Mouse (Mus musculus) limb, embryonic 12.5 days (tissue): ENCODE data around the gene Fgfr2. TPM values are rescaled to one million over a fixed set of nuclear protein-coding genes. Genes with fewer than 3 reads are reported as not detected.

Experiments used
- ATAC-seq: fragments of 200-750 bp; cut with Nextera tagmentation; 2 replicates; pipeline ENCODE4 v1.8.0; 2017; ENCODE audit warnings: low read depth, moderate TSS enrichment; ENCODE audit not compliant: insufficient number of reproducible peaks, insufficient read depth, low FRiP score, low TSS enrichment
- H3K27ac ChIP-seq: fragments of 300-500 bp; sonication (generic); 2 replicates; pipeline ENCODE4 v1.5.1; 2016; ENCODE audit warnings: mild to moderate bottlenecking, moderate library complexity
- H3K27me3 ChIP-seq: fragments of 300-500 bp; sonication (generic); 2 replicates; pipeline ENCODE4 v1.6.1; 2016; ENCODE audit warnings: mild to moderate bottlenecking, moderate library complexity
- H3K36me3 ChIP-seq: fragments of 300-500 bp; sonication (generic); 2 replicates; pipeline ENCODE4 v1.6.1; 2016; ENCODE audit warnings: mild to moderate bottlenecking, moderate library complexity
- H3K4me1 ChIP-seq: fragments of 300-500 bp; sonication (generic); replicated peaks from 2 replicates; pipeline ENCODE4 v1.6.1; 2016
- H3K4me2 ChIP-seq: fragments of 300-500 bp; sonication (generic); 2 replicates; pipeline ENCODE4 v1.6.1; 2016; ENCODE audit warnings: mild to moderate bottlenecking, moderate library complexity
- H3K4me3 ChIP-seq: fragments of 300-500 bp; sonication (generic); replicated peaks from 2 replicates; pipeline ENCODE4 v1.5.1; 2016; ENCODE audit warnings: mild to moderate bottlenecking
- H3K9ac ChIP-seq: fragments of 300-500 bp; sonication (generic); replicated peaks from 2 replicates; pipeline ENCODE4 v1.6.1; 2016; ENCODE audit warnings: mild to moderate bottlenecking, moderate library complexity
- H3K9me3 ChIP-seq: fragments of 300-500 bp; sonication (generic); 2 replicates; pipeline ENCODE4 v1.6.1; 2016; ENCODE audit warnings: mild to moderate bottlenecking, moderate library complexity
- WGBS: fragments of 180-500 bp; shearing (Covaris S2); methylation state at CpG from one replicate; pipeline ENCODE4 v1.1.7; 2016; 5-methylcytosine and 5-hydroxymethylcytosine counted together
- polyA plus RNA-seq: library from polyadenylated mRNA; unstranded; fragments of >200 nt; fragmentation: Nextera tagmentation; extraction: Ambion mirVana; gene quantifications from 2 replicates; pipeline ENCODE4 v1.2.1, GENCODE M21; 2016

Gene Fgfr2
- polyA plus RNA-seq, 1 experiment from 2014 or later = 112 TPM

DNA sequence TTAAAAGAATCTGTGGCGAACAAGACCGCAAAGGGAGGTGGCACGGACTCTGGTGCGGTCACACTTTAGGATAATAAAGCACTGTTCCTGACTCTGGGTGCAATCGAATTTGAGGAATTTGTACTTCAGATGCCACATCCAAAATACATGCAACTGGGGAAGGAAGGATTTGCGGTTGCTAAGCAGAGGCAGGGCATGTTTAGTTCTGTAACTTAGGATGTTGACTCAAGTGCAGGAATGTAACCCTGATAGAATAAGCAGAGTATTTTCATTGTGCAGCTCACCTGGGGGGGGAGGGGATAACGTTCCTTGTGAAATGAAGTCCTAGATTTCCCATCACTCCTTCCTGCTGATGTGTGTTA, 309.1 kb downstream of the Fgfr2 start:
- Histone ChIP-seq H3K4me2 (peak overlapping the region; percentile 83), H3K4me3 (peak overlapping the region; percentile 73), H3K9me3 (no peaks in the 10 kb centered on the region), H3K9ac (peak overlapping the region; percentile 91), H3K36me3 (no peaks in the 10 kb centered on the region), H3K27me3 (no peaks in the 10 kb centered on the region), H3K27ac (peak overlapping the region; percentile 96), H3K4me1 (peaks cover 58% of the 10 kb centered on the region)
- 1% methylated on average over 7 of the region's 7 CpGs for WGBS
- no peak for ATAC-seq

DNA sequence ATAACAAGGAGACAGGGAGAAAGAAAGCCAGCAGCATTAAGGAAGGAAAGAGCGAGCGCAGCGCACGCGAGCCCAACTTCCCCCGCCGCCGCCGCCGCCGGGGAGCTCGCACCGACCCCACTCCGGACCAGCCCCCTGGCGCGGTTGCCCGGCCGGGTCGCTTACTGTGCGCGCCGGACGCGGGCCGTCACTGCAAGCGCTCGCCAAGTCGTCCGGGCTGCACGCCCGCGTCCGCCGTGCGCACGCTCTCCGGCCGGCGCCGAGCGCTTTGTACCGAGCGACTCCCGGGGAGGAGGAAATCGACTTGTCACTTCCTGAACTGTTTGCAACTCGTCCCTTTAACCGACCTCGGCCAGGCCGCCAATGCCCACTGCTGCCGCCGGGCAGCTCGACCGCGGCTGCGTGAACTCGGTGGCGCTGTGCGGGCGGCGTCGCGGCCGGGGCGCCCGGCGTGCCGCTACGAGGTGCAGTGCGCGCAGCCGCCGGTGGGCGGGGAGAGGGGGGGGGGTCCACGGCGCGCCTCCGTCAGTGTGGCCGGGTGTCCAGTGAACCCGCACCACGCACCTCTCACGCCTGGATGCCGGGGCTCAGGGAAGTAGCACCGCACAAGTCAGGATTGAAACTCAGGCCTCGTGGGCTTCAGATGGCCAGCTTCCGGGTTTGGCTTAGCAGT, 309.6 kb downstream of the Fgfr2 start, which contains the start of gene Fam53b:
Gene Fam53b, minus strand, starts transcription at position 471 of the 673 bp plus-strand sequence.
- Histone ChIP-seq H3K36me3 (no peaks in the 10 kb centered on the region), H3K4me3 (peak within 1 kb of the TSS; percentile 73), H3K27me3 (no peaks in the 10 kb centered on the region), H3K27ac (peak within 1 kb of the TSS; percentile 96), H3K4me1 (peaks cover 63% of the 10 kb centered on the region), H3K9ac (peak within 1 kb of the TSS; percentile 91), H3K9me3 (no peaks in the 10 kb centered on the region), H3K4me2 (peak within 1 kb of the TSS; percentile 83)
- under 1% methylated on average over 85 of the region's 85 CpGs for WGBS
- ATAC-seq = peak; percentile 29; the same call in 1 of the 2 replicates

DNA sequence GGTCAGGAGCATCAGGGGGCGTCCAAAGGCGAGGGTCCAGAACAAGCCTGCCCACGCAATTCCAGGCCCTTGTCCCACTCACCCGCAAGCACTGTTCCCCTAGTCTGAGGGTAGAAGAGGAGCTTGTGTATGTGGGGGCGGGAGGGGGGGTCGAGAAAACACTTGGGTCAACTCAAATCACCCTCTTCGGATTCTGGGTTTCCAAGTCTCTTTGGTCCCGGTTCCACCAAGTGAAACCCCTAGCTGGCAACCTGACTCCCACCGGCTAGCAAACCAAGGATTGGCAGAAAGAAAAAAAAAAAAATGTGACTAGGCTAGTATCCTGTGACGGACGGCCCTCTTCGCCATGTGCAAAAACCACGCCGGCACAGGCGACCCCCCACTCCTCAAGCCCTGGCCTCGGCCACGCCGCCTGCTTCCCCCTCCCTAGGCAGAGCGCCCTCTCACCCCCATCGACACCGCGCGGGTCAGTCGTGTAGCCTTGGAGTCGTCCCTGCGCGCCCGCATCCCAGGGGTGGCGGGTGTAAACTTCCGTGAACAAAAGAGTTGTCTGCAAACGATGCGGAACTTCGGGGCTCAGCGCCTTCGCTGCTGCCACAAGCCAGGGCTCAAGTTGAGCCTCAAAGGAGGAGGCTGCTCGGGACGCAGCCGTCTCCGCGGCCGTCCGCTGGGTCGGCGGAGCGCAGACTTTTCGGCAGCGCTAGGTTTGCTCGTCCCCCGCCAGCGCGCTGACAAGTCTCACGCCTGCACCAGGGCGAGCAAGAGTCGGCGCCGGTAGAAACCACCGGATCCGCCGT, 310.3 kb downstream of the Fgfr2 start:
- H3K9me3 ChIP-seq = no peaks in the 10 kb centered on the region
- peak overlapping the region; percentile 91 for H3K9ac ChIP-seq
- no peak for ATAC-seq
- H3K4me1 ChIP-seq = peaks cover 71% of the 10 kb centered on the region
- H3K27me3 ChIP-seq = no peaks in the 10 kb centered on the region
- H3K4me2 ChIP-seq = peak overlapping the region; percentile 83
- peak overlapping the region; percentile 96 for H3K27ac ChIP-seq
- H3K36me3 ChIP-seq = no peaks in the 10 kb centered on the region
- peak overlapping the region; percentile 73 for H3K4me3 ChIP-seq
- WGBS = under 1% methylated on average over 58 of the region's 59 CpGs

DNA sequence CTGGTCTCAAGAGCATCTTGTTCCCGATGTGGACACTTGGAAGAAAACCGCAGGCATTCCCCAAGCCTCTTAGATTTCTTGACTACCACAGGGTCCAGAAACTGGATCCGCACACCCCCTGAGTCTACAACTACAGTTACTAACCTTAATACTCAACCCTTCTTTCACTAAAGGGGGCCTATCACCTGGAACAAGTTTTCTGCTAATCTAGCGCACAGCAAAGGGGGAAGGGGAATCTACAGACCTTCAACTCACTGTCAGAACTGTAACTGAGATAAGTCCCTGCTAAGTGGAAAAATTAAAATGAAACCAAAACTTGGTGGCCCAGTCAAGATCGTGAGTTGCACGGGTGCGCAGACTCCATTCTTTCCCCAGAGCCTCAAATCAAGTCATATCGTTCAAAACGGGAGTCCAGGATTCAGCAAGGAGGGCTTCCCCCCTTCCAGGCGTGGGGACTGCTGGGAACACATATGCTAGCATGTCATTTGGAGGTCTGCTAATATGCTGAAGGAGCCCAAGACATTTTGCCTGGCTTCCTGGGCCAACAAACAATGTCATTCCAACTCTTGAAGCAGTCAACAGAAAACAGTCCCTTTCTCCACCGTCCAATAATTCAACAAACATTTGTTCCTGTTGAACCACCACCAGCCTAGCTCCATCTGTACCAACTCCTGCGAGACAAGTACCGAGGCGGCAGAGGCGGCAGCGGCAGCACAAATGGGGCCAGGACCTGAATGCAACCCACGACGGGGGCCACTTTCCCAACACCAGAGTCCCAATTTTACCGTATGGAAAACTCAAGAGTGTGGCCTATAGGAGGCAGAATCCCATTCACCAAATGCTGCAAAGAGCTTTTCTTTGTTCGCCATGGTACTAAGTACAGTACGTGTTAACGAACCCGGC, 311.2 kb downstream of the Fgfr2 start:
- no peak for ATAC-seq

DNA sequence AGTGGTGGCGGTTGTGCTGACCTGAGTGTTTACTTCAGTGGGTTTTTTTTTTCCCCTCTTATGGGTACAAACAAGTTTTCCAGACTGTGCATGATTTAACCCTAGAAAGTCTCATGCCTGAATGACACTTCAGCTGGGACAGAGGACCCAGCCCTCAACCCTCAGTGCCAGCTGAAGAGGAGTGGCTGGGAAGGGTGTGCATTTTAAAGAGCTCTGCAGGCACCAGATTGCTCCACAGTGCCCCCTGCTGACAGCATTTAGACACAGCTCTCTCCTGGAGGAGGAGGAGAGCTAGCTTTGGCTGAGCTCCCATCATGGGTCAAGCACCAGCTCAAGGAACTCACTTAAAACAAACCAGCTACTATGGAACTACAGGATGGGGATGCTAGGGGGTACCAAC, 312.3 kb downstream of the Fgfr2 start:
- Histone ChIP-seq H3K36me3 (no peaks in the 10 kb centered on the region), H3K27me3 (no peaks in the 10 kb centered on the region), H3K4me1 (peaks cover 81% of the 10 kb centered on the region), H3K27ac (0 out of 2 replicates have a peak overlapping the region, but pooled peaks have one; percentile 41), H3K4me2 (peak overlapping the region; percentile 83), H3K4me3 (peak overlapping the region; percentile 73), H3K9me3 (no peaks in the 10 kb centered on the region), H3K9ac (no peak overlapping the region)
- 29% methylated on average over 1 of the region's 1 CpGs for WGBS
- no peak for ATAC-seq

More for the DNA sequence above, 311.2 kb downstream of the Fgfr2 start:
- Histone ChIP-seq H3K27ac (peak overlapping the region; percentile 96), H3K9me3 (no peaks in the 10 kb centered on the region), H3K36me3 (no peaks in the 10 kb centered on the region), H3K27me3 (no peaks in the 10 kb centered on the region), H3K4me2 (peak overlapping the region; percentile 83), H3K4me1 (peaks cover 79% of the 10 kb centered on the region), H3K9ac (peak overlapping the region; percentile 91), H3K4me3 (peak overlapping the region; percentile 73)
- WGBS = 7% methylated on average over 23 of the region's 23 CpGs

DNA sequence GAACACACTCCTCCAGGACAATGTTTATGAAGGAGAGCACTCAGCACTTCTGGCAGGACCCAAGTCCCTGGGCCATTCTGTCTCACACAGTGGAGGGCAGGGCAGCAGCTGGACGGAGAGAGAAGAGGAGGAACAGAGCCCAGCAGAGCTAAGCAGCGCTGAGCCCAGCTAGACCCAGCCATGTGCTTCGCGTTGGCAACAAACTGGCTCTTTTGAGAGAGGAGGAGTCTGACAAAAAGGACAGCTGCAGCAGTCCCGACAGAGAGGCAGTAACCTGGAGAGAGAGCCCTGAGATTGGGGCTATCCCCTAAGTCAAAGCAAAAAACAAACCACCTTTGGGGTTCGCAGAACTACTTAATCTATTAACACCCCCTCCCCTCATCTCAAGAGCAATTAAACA, 312.8 kb downstream of the Fgfr2 start:
- peaks cover 77% of the 10 kb centered on the region for H3K4me1 ChIP-seq
- H3K27me3 ChIP-seq = no peaks in the 10 kb centered on the region
- no peaks in the 10 kb centered on the region for H3K36me3 ChIP-seq
- peak overlapping the region; percentile 83 for H3K4me2 ChIP-seq
- H3K4me3 ChIP-seq = 0 out of 2 replicates have a peak overlapping the region, but pooled peaks have one; percentile 73
- no peaks in the 10 kb centered on the region for H3K9me3 ChIP-seq
- H3K27ac ChIP-seq = peak overlapping the region; percentile 70; the same call in 1 of the 2 replicates
- H3K9ac ChIP-seq = no peak overlapping the region
- no peak for ATAC-seq
- WGBS = 6% methylated on average over 6 of the region's 6 CpGs

DNA sequence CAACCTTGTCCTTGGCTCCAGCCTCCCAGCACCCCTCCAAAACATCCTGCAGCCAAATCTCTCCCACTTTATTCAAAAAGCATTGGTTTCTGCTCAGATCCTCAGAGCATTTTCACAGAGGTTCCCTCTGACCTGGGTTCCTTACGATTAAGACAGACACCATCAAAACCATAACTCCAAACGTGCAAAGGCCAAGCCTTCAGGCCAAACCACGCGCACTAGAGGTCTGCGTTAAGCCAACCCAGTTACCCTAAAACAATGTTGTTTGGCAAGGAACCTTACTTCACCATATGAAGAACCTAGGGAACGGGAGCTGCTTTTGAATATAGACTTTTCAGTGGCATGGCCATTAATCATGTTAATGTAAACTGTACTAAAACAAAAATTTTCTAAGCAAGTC, 313.4 kb downstream of the Fgfr2 start:
- H3K27me3 ChIP-seq = no peaks in the 10 kb centered on the region
- H3K27ac ChIP-seq = peak overlapping the region; percentile 86; the same call in 1 of the 2 replicates
- no peaks in the 10 kb centered on the region for H3K9me3 ChIP-seq
- no peak for ATAC-seq
- H3K36me3 ChIP-seq = no peaks in the 10 kb centered on the region
- H3K4me3 ChIP-seq = no peak overlapping the region
- H3K4me2 ChIP-seq = peak overlapping the region; percentile 83
- no peak overlapping the region for H3K9ac ChIP-seq
- 24% methylated on average over 6 of the region's 6 CpGs for WGBS
- peaks cover 75% of the 10 kb centered on the region for H3K4me1 ChIP-seq

DNA sequence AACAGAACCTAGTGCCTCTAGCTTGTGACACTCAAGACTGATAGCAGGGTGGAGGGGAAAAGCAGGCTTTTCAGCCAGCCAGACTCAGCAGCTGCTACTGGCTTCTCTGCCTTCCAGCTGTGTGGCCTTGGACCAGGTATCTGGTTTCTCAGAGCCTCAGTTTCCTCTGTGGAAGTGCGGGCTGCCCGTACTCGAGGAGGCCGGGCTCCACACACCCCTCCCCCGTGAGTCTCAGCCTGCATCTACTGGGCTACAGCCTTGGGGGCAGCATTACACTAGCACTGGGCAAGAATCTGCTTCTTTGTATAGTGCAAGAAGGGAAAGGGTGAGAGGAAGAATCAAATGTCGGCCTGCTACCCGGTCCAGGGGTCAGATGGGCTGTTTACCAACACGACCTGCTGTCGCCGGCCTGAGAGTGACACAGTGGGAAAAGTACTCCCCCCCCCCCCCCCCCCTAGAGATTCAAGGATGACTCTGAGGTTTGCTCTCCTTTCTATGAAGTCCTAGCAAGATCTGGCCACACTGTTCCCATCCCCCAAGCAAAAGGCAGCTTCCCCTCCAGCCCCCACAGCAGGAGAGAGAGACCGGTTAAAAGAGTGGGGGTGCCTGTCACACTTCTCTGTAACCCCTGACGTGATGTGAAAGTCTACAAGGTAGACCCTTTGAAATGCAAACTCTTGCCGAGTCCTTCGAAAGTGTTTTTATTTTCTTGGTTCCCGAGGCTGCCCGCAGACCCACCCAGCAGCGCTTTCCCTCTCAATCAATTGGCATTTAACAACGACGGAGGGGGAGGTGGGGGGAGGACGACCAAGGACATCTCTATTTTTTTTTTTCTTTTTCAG, 314.1 kb downstream of the Fgfr2 start:
- Histone ChIP-seq H3K4me1 (peaks cover 75% of the 10 kb centered on the region), H3K27ac (peak overlapping the region; percentile 86), H3K4me2 (peak overlapping the region; percentile 83), H3K9ac (peak overlapping the region; percentile 38; the same call in 1 of the 2 replicates), H3K27me3 (no peaks in the 10 kb centered on the region), H3K9me3 (no peaks in the 10 kb centered on the region), H3K36me3 (no peaks in the 10 kb centered on the region), H3K4me3 (peak overlapping the region; percentile 11; the same call in 1 of the 2 replicates)
- ATAC-seq = peak; percentile 30; the same call in 1 of the 2 replicates
- WGBS = 3% methylated on average over 20 of the region's 20 CpGs

DNA sequence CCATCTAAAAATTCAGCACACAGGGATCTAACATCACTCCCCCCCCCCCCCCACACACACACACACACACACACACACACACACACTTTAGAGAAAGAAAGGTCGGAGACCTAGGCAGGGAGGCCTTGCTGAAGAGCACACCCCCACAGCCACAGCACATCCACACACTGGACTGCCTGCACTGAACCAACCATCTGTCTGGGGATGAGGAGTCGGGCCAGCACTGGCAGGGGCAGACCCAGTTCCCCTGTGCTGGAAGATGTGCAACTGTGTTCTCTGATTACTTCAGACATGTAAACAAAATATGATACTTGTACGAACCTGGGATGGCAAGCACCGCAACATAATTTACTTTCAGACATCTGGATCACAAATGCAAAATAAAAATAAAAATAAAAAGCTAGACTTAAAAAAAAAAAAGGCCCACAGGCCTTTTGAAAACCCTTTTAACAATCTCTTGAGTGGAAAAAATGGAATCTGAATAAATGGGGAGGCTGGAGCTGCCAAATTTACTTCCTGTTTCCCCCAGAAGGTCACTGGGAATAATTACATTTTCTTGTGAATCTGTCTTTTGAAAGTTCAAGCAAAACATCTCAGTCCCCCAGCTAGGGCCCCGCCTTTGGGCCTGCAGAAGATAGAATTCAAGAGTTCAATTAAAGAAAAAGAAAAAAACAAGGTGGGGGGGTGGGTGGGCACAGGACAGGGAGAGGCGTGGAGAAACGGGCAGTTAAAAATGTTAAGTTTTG, 314.9 kb downstream of the Fgfr2 start:
- no peaks in the 10 kb centered on the region for H3K36me3 ChIP-seq
- H3K27me3 ChIP-seq = no peaks in the 10 kb centered on the region
- H3K4me2 ChIP-seq = peak overlapping the region; percentile 83
- H3K27ac ChIP-seq = peak overlapping the region; percentile 86
- no peaks in the 10 kb centered on the region for H3K9me3 ChIP-seq
- H3K4me1 ChIP-seq = peaks cover 80% of the 10 kb centered on the region
- WGBS = 35% methylated on average over 7 of the region's 7 CpGs
- no peak overlapping the region for H3K4me3 ChIP-seq
- no peak for ATAC-seq
- no peak overlapping the region for H3K9ac ChIP-seq
